8 mouse cellular contexts compared by ENCODE assay signal in the genomic region with DNA sequence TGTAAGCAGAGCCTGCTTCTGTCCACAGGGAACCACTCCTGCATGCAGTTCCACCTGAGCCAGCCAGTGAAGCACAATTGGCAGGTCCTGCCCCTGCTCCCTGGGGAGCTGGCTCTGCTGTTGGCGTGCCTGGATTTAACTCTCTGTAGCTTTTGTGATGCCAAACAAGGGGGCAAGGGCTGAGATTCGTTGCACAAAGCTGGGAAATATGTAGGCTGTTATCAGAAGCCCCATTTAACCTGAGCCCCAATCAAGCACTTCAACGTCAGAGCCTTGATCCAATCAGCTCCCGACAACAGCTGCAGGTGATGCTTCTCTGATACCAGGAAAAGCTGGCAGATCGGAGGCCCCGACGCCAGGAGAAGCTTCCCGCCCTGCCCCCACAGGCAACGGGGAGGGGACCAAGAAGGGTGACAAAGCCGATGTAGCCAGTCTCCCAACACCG. TPM values are rescaled to one million over a fixed set of nuclear protein-coding genes. Genes with fewer than 3 reads are reported as not detected.
DNase-seq lines count a peak whose midpoint lies in the region; ATAC-seq and TF ChIP-seq lines count a peak whose summit lies in the region.

No protein-coding gene starts in this region.

- no peaks in the 10 kb centered on the region for H3K9me3 ChIP-seq in stomach, embryonic 14.5 days (ENCODE audit: control insufficient read depth, low read depth, low read length)
- H3K9me3 ChIP-seq in stomach, postnatal 0 days (ENCODE audit: control insufficient read depth, low read length) = no peaks in the 10 kb centered on the region
- H3K9me3 ChIP-seq in forebrain, postnatal 0 days (ENCODE audit: low read length) = no peaks in the 10 kb centered on the region

- no peaks in the 10 kb centered on the region for H3K4me1 ChIP-seq in stomach, embryonic 14.5 days (ENCODE audit: control insufficient read depth, insufficient read depth, low read length)
- no peaks in the 10 kb centered on the region; the same call in 1 of the 2 replicates for H3K4me1 ChIP-seq in stomach, postnatal 0 days (replicated peaks; ENCODE audit: control insufficient read depth, insufficient read depth)
- peaks cover 34% of the 10 kb centered on the region for H3K4me1 ChIP-seq in forebrain, postnatal 0 days (ENCODE audit: insufficient read depth)

- 0 out of 2 replicates have a peak, but pooled peaks cover 3% of the 10 kb centered on the region for H3K27me3 ChIP-seq in stomach, embryonic 14.5 days (ENCODE audit: control insufficient read depth, insufficient read depth, low read length)
- 0 out of 2 replicates have a peak, but pooled peaks cover 2% of the 10 kb centered on the region for H3K27me3 ChIP-seq in stomach, postnatal 0 days (ENCODE audit: control insufficient read depth, insufficient read depth, low read length)
- no peaks in the 10 kb centered on the region for H3K27me3 ChIP-seq in forebrain, postnatal 0 days (ENCODE audit: insufficient read depth, low read length)

- DNase-seq in stomach, postnatal 0 days (ENCODE audit: low spot score) = no peak
- DNase-seq in forebrain, postnatal 0 days = peak; percentile 88
- DNase-seq in left cerebral cortex, postnatal 10 days (ENCODE audit: extremely low spot score in 1 of 2, low spot score in 2 of 2) = peak; percentile 66 to 73
- DNase-seq in right cerebral cortex, postnatal 14 days = peak; percentile 59
- no peak for DNase-seq in lung, postnatal 25 days (ENCODE audit: low spot score)
- DNase-seq in thymus, adult 18-20 months = no peak
- DNase-seq in thymus, postnatal 25 days = no peak

- no peaks in the 10 kb centered on the region for H3K36me3 ChIP-seq in stomach, embryonic 14.5 days (ENCODE audit: control insufficient read depth, insufficient read depth, low read length)
- H3K36me3 ChIP-seq in stomach, postnatal 0 days (ENCODE audit: control insufficient read depth, insufficient read depth, low read length) = no peaks in the 10 kb centered on the region
- no peaks in the 10 kb centered on the region for H3K36me3 ChIP-seq in forebrain, postnatal 0 days (ENCODE audit: insufficient read depth)

- 3% methylated on average over 11 of the region's 11 CpGs for WGBS in stomach, embryonic 14.5 days
- 4% methylated on average over 11 of the region's 11 CpGs for whole genome bisulfite sequencing in stomach, postnatal 0 days
- WGBS in forebrain, postnatal 0 days = 2% methylated on average over 11 of the region's 11 CpGs

- no peak for TF ChIP-seq CTCF in stomach, postnatal 0 days (IDR thresholded peaks at IDR 0.05; ENCODE audit: low read depth)
- TF ChIP-seq CTCF in forebrain, postnatal 0 days (IDR thresholded peaks at IDR 0.05; ENCODE audit: low read depth) = no peak

- H3K9ac ChIP-seq in stomach, embryonic 14.5 days (replicated peaks; ENCODE audit: low read depth, low read length) = no peak overlapping the region
- H3K9ac ChIP-seq in stomach, postnatal 0 days (ENCODE audit: low read length) = no peak overlapping the region
- peak overlapping the region; percentile 73 for H3K9ac ChIP-seq in forebrain, postnatal 0 days

- no peak for ATAC-seq in stomach, embryonic 14.5 days (ENCODE audit: insufficient number of reproducible peaks, insufficient read depth, low FRiP score, low read depth)
- no peak for ATAC-seq in stomach, postnatal 0 days (ENCODE audit: low FRiP score, low TSS enrichment)
- ATAC-seq in forebrain, postnatal 0 days = peak; percentile 89

- no peak overlapping the region for H3K27ac ChIP-seq in stomach, embryonic 14.5 days (ENCODE audit: low read length)
- no peak overlapping the region for H3K27ac ChIP-seq in stomach, postnatal 0 days (replicated peaks)
- peak overlapping the region; percentile 84 for H3K27ac ChIP-seq in forebrain, postnatal 0 days (ENCODE audit: low read depth, low read length)

- peak overlapping the region; percentile 17; the same call in 1 of the 2 replicates for H3K4me2 ChIP-seq in stomach, embryonic 14.5 days (replicated peaks; ENCODE audit: low read depth, low read length)
- no peak overlapping the region for H3K4me2 ChIP-seq in stomach, postnatal 0 days (replicated peaks; ENCODE audit: low read depth)
- peak overlapping the region; percentile 83 for H3K4me2 ChIP-seq in forebrain, postnatal 0 days (ENCODE audit: low read depth)

- TF ChIP-seq EP300 in stomach, postnatal 0 days (optimal IDR thresholded peaks at IDR 0.05) = no peak

- no peak overlapping the region for H3K4me3 ChIP-seq in stomach, embryonic 14.5 days (ENCODE audit: low read depth, low read length)
- no peak overlapping the region for H3K4me3 ChIP-seq in stomach, postnatal 0 days (ENCODE audit: low read depth, low read length)
- peak overlapping the region; percentile 72 for H3K4me3 ChIP-seq in forebrain, postnatal 0 days (ENCODE audit: low read depth, low read length)

- intact Hi-C loops in left cerebral cortex, postnatal 10 days (cut with DNase I) = no loop called here

RNA-seq across cellular contexts. Expression of gene Nfasc, which starts 2.5 kb away (rescaled TPM):
- polyA plus RNA-seq in stomach, embryonic 14.5 days (2014; fragmentation: Nextera tagmentation; extraction: Ambion mirVana) = 4.9 and 5.0 TPM in 2 replicates
- polyA plus RNA-seq in stomach, postnatal 0 days (2015; fragmentation: Nextera tagmentation; extraction: Ambion mirVana) = 0.74 and 0.79 TPM in 2 replicates
- total RNA-seq in forebrain, postnatal 0 days (2014; rRNA removed) = 42.2 and 55.2 TPM in 2 replicates
- polyA plus RNA-seq in forebrain, postnatal 0 days (2015; fragmentation: Nextera tagmentation; extraction: Ambion mirVana) = 21.4 and 32.7 TPM in 2 replicates
- 100 to 1,000 TPM; 125 to 134 TPM for total RNA-seq in left cerebral cortex, postnatal 10 days (2021)

Comparison
In these comparisons a context has a peak if more than half of its experiments do, and no peak if none do; other contexts are left out.
1. DNase-seq: peak in forebrain, postnatal 0 days (single experiment), left cerebral cortex, postnatal 10 days (2 of 2) and right cerebral cortex, postnatal 14 days (single experiment); none in stomach, postnatal 0 days (single experiment), lung, postnatal 25 days (single experiment), thymus, adult 18-20 months (0 of 2) and thymus, postnatal 25 days (single experiment).